8 mouse cellular contexts compared by ENCODE assay signal in genomic region chr10:108191381-108191787, GRCm38 (mm10). TPM values are rescaled to one million over a fixed set of nuclear protein-coding genes. Genes with fewer than 3 reads are reported as not detected.
A peak's percentile ranks its signal among the peaks of the same experiment; 100 is the strongest.
DNase-seq lines count a peak whose midpoint lies in the region; ATAC-seq and TF ChIP-seq lines count a peak whose summit lies in the region.

No protein-coding gene starts in this region.

- no peaks in the 10 kb centered on the region for H3K9me3 ChIP-seq in lung, postnatal 0 days (ENCODE audit: low read length)

- peaks cover 8% of the 10 kb centered on the region for H3K4me1 ChIP-seq in lung, postnatal 0 days (ENCODE audit: insufficient read depth, low read depth, low read length)
- H3K4me1 ChIP-seq in lung, adult 2 months (ENCODE audit: control insufficient read depth, insufficient read depth, low read length): peaks cover 18% of the 10 kb centered on the region

- ATAC-seq in lung, postnatal 0 days: 0 out of 2 replicates have a peak, but pooled peaks have one; percentile 44

- no peaks in the 10 kb centered on the region for H3K27me3 ChIP-seq in lung, postnatal 0 days (replicated peaks; ENCODE audit: insufficient read depth, low read length)

- no peak overlapping the region for H3K9ac ChIP-seq in lung, postnatal 0 days (replicated peaks; ENCODE audit: low read depth)

- WGBS in lung, postnatal 0 days: 43% methylated on average over 8 of the region's 8 CpGs
- 24% methylated on average over 8 of the region's 8 CpGs for WGBS in lung, adult 2 months

- DNase-seq in heart, adult 11 months: peak; percentile 89
- no peak for DNase-seq in heart, postnatal 25 days (ENCODE audit: low spot score)
- DNase-seq in lung, postnatal 0 days (ENCODE audit: low spot score): peak; percentile 64
- no peak for DNase-seq in lung, adult 2 months
- DNase-seq in c-Kit-positive CD71-negative TER-119-negative erythroid progenitor cells, embryonic 14.5 days (ENCODE audit: low read depth): peak; percentile 58
- peak; percentile 52 to 57 for DNase-seq in monocyte, adult 2 months (ENCODE audit: low read depth in 1 of 2, low spot score in 2 of 2)
- DNase-seq in ovary, adult 18-20 months (ENCODE audit: low spot score): no peak
- DNase-seq in cerebellum, postnatal 14 days: no peak

- TF ChIP-seq EP300 in lung, postnatal 0 days (IDR thresholded peaks at IDR 0.05): no peak

- intact Hi-C loops in heart, postnatal 25 days (cut with DNase I): loop anchor here (5.0 to 10.0 kb wide), 3 partner anchors 46 to 337 kb away; no protein-coding TSS in a partner anchor

- no peak overlapping the region; the same call in 1 of the 2 replicates for H3K27ac ChIP-seq in lung, postnatal 0 days (ENCODE audit: low read length)

- TF ChIP-seq POLR2A in lung, adult 2 months (IDR thresholded peaks at IDR 0.05; ENCODE audit: borderline replicate concordance, extremely low read depth, low read depth, low read length): no peak

- 0 out of 2 replicates have a peak overlapping the region, but pooled peaks have one; percentile 2 for H3K4me2 ChIP-seq in lung, postnatal 0 days (replicated peaks; ENCODE audit: low read depth, low read length)

- no peaks in the 10 kb centered on the region for H3K36me3 ChIP-seq in lung, postnatal 0 days (ENCODE audit: insufficient read depth, low read length)

- TF ChIP-seq CTCF in lung, postnatal 0 days (IDR thresholded peaks at IDR 0.05): no peak
- TF ChIP-seq CTCF in lung, adult 2 months (IDR thresholded peaks at IDR 0.05; ENCODE audit: insufficient read depth, low read length): no peak

- no peak overlapping the region for H3K4me3 ChIP-seq in lung, postnatal 0 days (ENCODE audit: low read depth, low read length)
- H3K4me3 ChIP-seq in lung, adult 2 months (replicated peaks; ENCODE audit: extremely low read depth, low read depth, low read length): no peak overlapping the region

RNA-seq across cellular contexts. Expression of gene Ppp1r12a, which starts 29.4 kb away (rescaled TPM):
- total RNA-seq in heart, postnatal 25 days (2021): 10 to 100 TPM; 58.1 to 61.7 TPM
- 82.9 and 90.4 TPM in 2 replicates for polyA plus RNA-seq in lung, postnatal 0 days (2015; fragmentation: Nextera tagmentation; extraction: Ambion mirVana)
- 21.1 and 32.9 TPM in 2 replicates for polyA plus RNA-seq in lung, adult 2 months (2012; rRNA removed)

Comparison
In these comparisons a context has a peak if more than half of its experiments do, and no peak if none do; other contexts are left out.
1. DNase-seq: peak in heart, adult 11 months (single experiment), lung, postnatal 0 days (single experiment), c-Kit-positive CD71-negative TER-119-negative erythroid progenitor cells, embryonic 14.5 days (single experiment) and monocyte, adult 2 months (2 of 2); none in heart, postnatal 25 days (single experiment), lung, adult 2 months (single experiment), ovary, adult 18-20 months (single experiment) and cerebellum, postnatal 14 days (0 of 2).